In genomic region chr6:149145143-149145542, GRCm38 (mm10) we compare ENCODE assay signal across 30 mouse cellular contexts. TPM values are rescaled to one million over a fixed set of nuclear protein-coding genes. Genes with fewer than 3 reads are reported as not detected.
"Had no signal": no experiment of that assay in that cellular context is flagged by ENCODE, and none has a peak within 500 bp of the region (broad histone marks: within the 10 kb centered on the region; RNA-seq: fewer than 3 reads in every experiment).

No protein-coding gene starts in this region.

- H3K9me3 ChIP-seq: heart, embryonic 15.5 days; hindbrain, embryonic 13.5 days; hindbrain, embryonic 15.5 days; kidney, embryonic 15.5 days; limb, embryonic 15.5 days had no signal

- H3K9ac ChIP-seq: forebrain, postnatal 0 days; heart, embryonic 13.5 days; heart, embryonic 15.5 days; hindbrain, embryonic 13.5 days; hindbrain, embryonic 15.5 days; kidney, embryonic 15.5 days; limb, embryonic 13.5 days; limb, embryonic 15.5 days; liver, embryonic 14.5 days had no signal

- H3K27me3 ChIP-seq: heart, embryonic 13.5 days; heart, embryonic 15.5 days; hindbrain, embryonic 13.5 days; hindbrain, embryonic 15.5 days; kidney, embryonic 15.5 days; limb, embryonic 13.5 days; limb, embryonic 15.5 days had no signal

- H3K4me2 ChIP-seq: heart, embryonic 11.5 days; heart, embryonic 13.5 days; heart, embryonic 15.5 days; hindbrain, embryonic 13.5 days; hindbrain, embryonic 15.5 days; kidney, embryonic 15.5 days; limb, embryonic 13.5 days; limb, embryonic 15.5 days; liver, embryonic 11.5 days had no signal

- H3K4me3 ChIP-seq: heart, adult 2 months; heart, embryonic 13.5 days; heart, embryonic 15.5 days; hindbrain, embryonic 13.5 days; hindbrain, embryonic 15.5 days; kidney, embryonic 15.5 days; limb, embryonic 13.5 days; limb, embryonic 15.5 days had no signal

- DNase-seq: forebrain, postnatal 0 days; gastrocnemius, postnatal 14 days; gastrocnemius, postnatal 36 days; heart, adult 11 months; heart, adult 2 months; heart, postnatal 14 days; heart, postnatal 36 days; kidney, adult 11 months; kidney, postnatal 14 days; layer of hippocampus, adult 9-11 months; layer of hippocampus, postnatal 36 days; left cerebral cortex, postnatal 4 days had no signal

- ATAC-seq: forebrain, postnatal 0 days; hindbrain, postnatal 0 days; intestine, embryonic 16.5 days had no signal

- H3K27ac ChIP-seq: heart, adult 2 months; heart, embryonic 13.5 days; heart, embryonic 15.5 days; hindbrain, embryonic 13.5 days; hindbrain, embryonic 15.5 days; hindbrain, postnatal 0 days; kidney, embryonic 15.5 days; limb, embryonic 13.5 days; limb, embryonic 15.5 days; liver, embryonic 14.5 days had no signal

- H3K36me3 ChIP-seq: hindbrain, embryonic 13.5 days had no signal

RNA-seq across cellular contexts. Expression of gene Gm10203, which starts 15.2 kb away (rescaled TPM):
- polyA plus RNA-seq: forebrain, postnatal 0 days; gonadal fat pad, adult 2 months; heart, adult 2 months; heart, embryonic 11.5 days; heart, embryonic 13.5 days; heart, embryonic 15.5 days; heart, postnatal 0 days; hindbrain, embryonic 11.5 days; hindbrain, embryonic 13.5 days; hindbrain, embryonic 15.5 days; hindbrain, postnatal 0 days; intestine, embryonic 14.5 days; intestine, embryonic 16.5 days; kidney, embryonic 15.5 days; large intestine, adult 2 months; limb, embryonic 11.5 days; limb, embryonic 13.5 days; limb, embryonic 15.5 days; liver, embryonic 11.5 days; liver, embryonic 14.5 days had no signal
